Mouse (Mus musculus): Measurements from ENCODE around the gene Nsun2. TPM values are rescaled to one million over a fixed set of nuclear protein-coding genes. Genes with fewer than 3 reads are reported as not detected.

Nsun2 gene
- polyA plus RNA-seq, 1 experiment from 2014 or later, result 73.5 TPM

GRCm38 (mm10) chr13:69532101-69532892 lies 1.2 kb upstream of the Nsun2 start:
- WGBS, result 21% methylated on average over 14 of the region's 14 CpGs
- no peak for ATAC-seq (ENCODE audit: low read depth)
- Histone ChIP-seq H3K27me3 (ENCODE audit: control insufficient read depth, insufficient read depth, low read length) (no peaks in the 10 kb centered on the region), H3K36me3 (ENCODE audit: control insufficient read depth, insufficient read depth, low read length) (no peaks in the 10 kb centered on the region), H3K27ac (ENCODE audit: low read depth, low read length) (no peak overlapping the region), H3K4me2 (ENCODE audit: low read depth, low read length) (peak overlapping the region; percentile 94), H3K9me3 (ENCODE audit: control insufficient read depth, low read length) (no peaks in the 10 kb centered on the region), H3K4me1 (ENCODE audit: control insufficient read depth, insufficient read depth, low read length) (peaks cover 35% of the 10 kb centered on the region), H3K9ac (replicated peaks; ENCODE audit: low read depth, low read length) (peak overlapping the region; percentile 83), H3K4me3 (ENCODE audit: low read depth, low read length) (peak overlapping the region; percentile 85)

- 3% methylated on average over 9 of the region's 9 CpGs for WGBS
- peak overlapping the region; percentile 95 for H3K27ac ChIP-seq (ENCODE audit: low read depth, low read length)
- peak overlapping the region; percentile 94 for H3K4me2 ChIP-seq (ENCODE audit: low read depth, low read length)
- peak overlapping the region; percentile 85 for H3K4me3 ChIP-seq (ENCODE audit: low read depth, low read length)
- H3K4me1 ChIP-seq (ENCODE audit: control insufficient read depth, insufficient read depth, low read length), result peaks cover 33% of the 10 kb centered on the region
- no peaks in the 10 kb centered on the region for H3K27me3 ChIP-seq (ENCODE audit: control insufficient read depth, insufficient read depth, low read length)
- ATAC-seq (ENCODE audit: low read depth), result no peak
- H3K36me3 ChIP-seq (ENCODE audit: control insufficient read depth, insufficient read depth, low read length), result no peaks in the 10 kb centered on the region
- peak overlapping the region; percentile 83 for H3K9ac ChIP-seq (replicated peaks; ENCODE audit: low read depth, low read length)
- no peaks in the 10 kb centered on the region for H3K9me3 ChIP-seq (ENCODE audit: control insufficient read depth, low read length)
Measured at GRCm38 (mm10) chr13:69532893-69533404, 597 bp upstream of the Nsun2 start.

GRCm38 (mm10) chr13:69534334-69534653 lies 748 bp downstream of the Nsun2 start, which contains the start of gene Tent4a:
Gene Tent4a, minus strand, starts transcription at chr13:69534617.
- under 1% methylated on average over 23 of the region's 57 CpGs for WGBS
- Histone ChIP-seq H3K27me3 (ENCODE audit: control insufficient read depth, insufficient read depth, low read length) (no peaks in the 10 kb centered on the region), H3K9me3 (ENCODE audit: control insufficient read depth, low read length) (no peaks in the 10 kb centered on the region), H3K27ac (ENCODE audit: low read depth, low read length) (peak within 1 kb of the TSS; percentile 95), H3K9ac (replicated peaks; ENCODE audit: low read depth, low read length) (peak within 1 kb of the TSS; percentile 83), H3K4me1 (ENCODE audit: control insufficient read depth, insufficient read depth, low read length) (peaks cover 30% of the 10 kb centered on the region), H3K4me3 (ENCODE audit: low read depth, low read length) (peak within 1 kb of the TSS; percentile 85), H3K36me3 (ENCODE audit: control insufficient read depth, insufficient read depth, low read length) (no peaks in the 10 kb centered on the region), H3K4me2 (ENCODE audit: low read depth, low read length) (peak within 1 kb of the TSS; percentile 94)
- ATAC-seq (ENCODE audit: low read depth), result peak; percentile 80

GRCm38 (mm10) chr13:69534654-69535551 lies 1.4 kb downstream of the Nsun2 start:
- ATAC-seq (ENCODE audit: low read depth), result peak; percentile 93
- Histone ChIP-seq H3K27me3 (ENCODE audit: control insufficient read depth, insufficient read depth, low read length) (no peaks in the 10 kb centered on the region), H3K4me2 (ENCODE audit: low read depth, low read length) (peak overlapping the region; percentile 92), H3K4me1 (ENCODE audit: control insufficient read depth, insufficient read depth, low read length) (peaks cover 30% of the 10 kb centered on the region), H3K4me3 (ENCODE audit: low read depth, low read length) (peak overlapping the region; percentile 85), H3K9ac (replicated peaks; ENCODE audit: low read depth, low read length) (peak overlapping the region; percentile 83), H3K36me3 (ENCODE audit: control insufficient read depth, insufficient read depth, low read length) (no peaks in the 10 kb centered on the region), H3K27ac (ENCODE audit: low read depth, low read length) (peak overlapping the region; percentile 95), H3K9me3 (ENCODE audit: control insufficient read depth, low read length) (no peaks in the 10 kb centered on the region)
- WGBS, result under 1% methylated on average over 79 of the region's 86 CpGs

GRCm38 (mm10) chr13:69536021-69536420 lies 2.5 kb downstream of the Nsun2 start:
- no peak for ATAC-seq (ENCODE audit: low read depth)
- 86% methylated on average over 4 of the region's 4 CpGs for WGBS
- H3K4me3 ChIP-seq (ENCODE audit: low read depth, low read length), result no peak overlapping the region
- H3K4me1 ChIP-seq (ENCODE audit: control insufficient read depth, insufficient read depth, low read length), result peaks cover 18% of the 10 kb centered on the region
- peak overlapping the region; percentile 92; the same call in 1 of the 2 replicates for H3K4me2 ChIP-seq (ENCODE audit: low read depth, low read length)
- no peak overlapping the region for H3K27ac ChIP-seq (ENCODE audit: low read depth, low read length)
- no peaks in the 10 kb centered on the region for H3K27me3 ChIP-seq (ENCODE audit: control insufficient read depth, insufficient read depth, low read length)
- no peak overlapping the region for H3K9ac ChIP-seq (replicated peaks; ENCODE audit: low read depth, low read length)
- H3K9me3 ChIP-seq (ENCODE audit: control insufficient read depth, low read length), result no peaks in the 10 kb centered on the region
- no peaks in the 10 kb centered on the region for H3K36me3 ChIP-seq (ENCODE audit: control insufficient read depth, insufficient read depth, low read length)

- H3K4me3 ChIP-seq (ENCODE audit: low read depth, low read length), result no peak overlapping the region
- 74% methylated on average over 7 of the region's 7 CpGs for WGBS
- H3K27me3 ChIP-seq (ENCODE audit: control insufficient read depth, insufficient read depth, low read length), result no peaks in the 10 kb centered on the region
- ATAC-seq (ENCODE audit: low read depth), result no peak
- H3K9ac ChIP-seq (replicated peaks; ENCODE audit: low read depth, low read length), result no peak overlapping the region
- no peaks in the 10 kb centered on the region for H3K36me3 ChIP-seq (ENCODE audit: control insufficient read depth, insufficient read depth, low read length)
- H3K27ac ChIP-seq (ENCODE audit: low read depth, low read length), result no peak overlapping the region
- no peak overlapping the region for H3K4me2 ChIP-seq (ENCODE audit: low read depth, low read length)
- H3K9me3 ChIP-seq (ENCODE audit: control insufficient read depth, low read length), result no peaks in the 10 kb centered on the region
- H3K4me1 ChIP-seq (ENCODE audit: control insufficient read depth, insufficient read depth, low read length), result peaks cover 5% of the 10 kb centered on the region; the same call in 1 of the 2 replicates
Measured at GRCm38 (mm10) chr13:69537366-69537765, 3.8 kb downstream of the Nsun2 start.

- no peaks in the 10 kb centered on the region for H3K27me3 ChIP-seq (ENCODE audit: control insufficient read depth, insufficient read depth, low read length)
- 42% methylated on average over 4 of the region's 4 CpGs for WGBS
- no peaks in the 10 kb centered on the region for H3K9me3 ChIP-seq (ENCODE audit: control insufficient read depth, low read length)
- no peak overlapping the region for H3K9ac ChIP-seq (replicated peaks; ENCODE audit: low read depth, low read length)
- no peak overlapping the region for H3K4me3 ChIP-seq (ENCODE audit: low read depth, low read length)
- no peak overlapping the region for H3K27ac ChIP-seq (ENCODE audit: low read depth, low read length)
- no peaks in the 10 kb centered on the region for H3K36me3 ChIP-seq (ENCODE audit: control insufficient read depth, insufficient read depth, low read length)
- peaks cover 3% of the 10 kb centered on the region; the same call in 1 of the 2 replicates for H3K4me1 ChIP-seq (ENCODE audit: control insufficient read depth, insufficient read depth, low read length)
- ATAC-seq (ENCODE audit: low read depth), result no peak
- no peak overlapping the region for H3K4me2 ChIP-seq (ENCODE audit: low read depth, low read length)
Measured at GRCm38 (mm10) chr13:69538327-69538726, 4.8 kb downstream of the Nsun2 start.

- no peak for ATAC-seq (ENCODE audit: low read depth)
- Histone ChIP-seq H3K4me1 (ENCODE audit: control insufficient read depth, insufficient read depth, low read length) (peaks cover 7% of the 10 kb centered on the region; the same call in 1 of the 2 replicates), H3K36me3 (ENCODE audit: control insufficient read depth, insufficient read depth, low read length) (no peaks in the 10 kb centered on the region), H3K27ac (ENCODE audit: low read depth, low read length) (no peak overlapping the region), H3K27me3 (ENCODE audit: control insufficient read depth, insufficient read depth, low read length) (no peaks in the 10 kb centered on the region), H3K9ac (replicated peaks; ENCODE audit: low read depth, low read length) (no peak overlapping the region), H3K4me2 (ENCODE audit: low read depth, low read length) (no peak overlapping the region), H3K4me3 (ENCODE audit: low read depth, low read length) (no peak overlapping the region), H3K9me3 (ENCODE audit: control insufficient read depth, low read length) (no peaks in the 10 kb centered on the region)
- 88% methylated on average over 6 of the region's 6 CpGs for WGBS
Measured at GRCm38 (mm10) chr13:69541209-69541608, 7.7 kb downstream of the Nsun2 start.
